Mouse (Mus musculus): ENCODE data around the gene Aarsd1. TPM values are rescaled to one million over a fixed set of nuclear protein-coding genes. Genes with fewer than 3 reads are reported as not detected.
"Not testable (repeated sequence)": the region's sequence is repeated elsewhere in the genome, so short reads cannot be mapped to it uniquely, and the experiment has no call there.

The Aarsd1 gene
- total RNA-seq (2021) = 10 to 100 TPM; 45.9 to 51.1 TPM
- long read RNA-seq, transcript Aarsd1-201 (12 exons, 1,516 nt) = major isoform, 52 of 59 reads
- long read RNA-seq, partial matches to known transcripts = 2 of 59 reads
- long read RNA-seq, other reads (novel, unspliced or antisense) = 5 of 59 reads

GRCm38 (mm10) chr11:101417101-101417855 lies at the start of gene Aarsd1:
Gene Aarsd1, minus strand, starts transcription at chr11:101417615.
- DNase-seq (ENCODE audit: low spot score in 2 of 2) = peak; percentile 81 to 93

GRCm38 (mm10) chr11:101466552-101466950 lies 49.1 kb upstream of the Aarsd1 start:
- not testable (repeated sequence) for DNase-seq (ENCODE audit: low spot score in 2 of 2)

GRCm38 (mm10) chr11:101465869-101466551 lies 48.6 kb upstream of the Aarsd1 start, which contains the start of gene Vat1:
Gene Vat1, minus strand, starts transcription at chr11:101466230.
- peak; percentile 19 to 53 for DNase-seq (ENCODE audit: low spot score in 2 of 2)

GRCm38 (mm10) chr11:101465101-101465868 lies 47.9 kb upstream of the Aarsd1 start:
- DNase-seq (ENCODE audit: low spot score in 2 of 2) = no peak

- no peak for DNase-seq (ENCODE audit: low spot score in 2 of 2)
These were observed 47.0 kb upstream of the Aarsd1 start, which contains the start of gene Rnd2 for GRCm38 (mm10) chr11:101464211-101465100. Gene Rnd2, plus strand, starts transcription at chr11:101464999.

GRCm38 (mm10) chr11:101462583-101463440 lies 45.4 kb upstream of the Aarsd1 start:
- no peak for DNase-seq (ENCODE audit: low spot score in 2 of 2)

GRCm38 (mm10) chr11:101462141-101462540 lies 44.7 kb upstream of the Aarsd1 start:
- no peak for DNase-seq (ENCODE audit: low spot score in 2 of 2)

GRCm38 (mm10) chr11:101460321-101460720 lies 42.9 kb upstream of the Aarsd1 start:
- no peak for DNase-seq (ENCODE audit: low spot score in 2 of 2)

- no peak for DNase-seq (ENCODE audit: low spot score in 2 of 2)
These were observed 42.3 kb upstream of the Aarsd1 start for GRCm38 (mm10) chr11:101459716-101460115.

- no peak for DNase-seq (ENCODE audit: low spot score in 2 of 2)
These were observed 40.8 kb upstream of the Aarsd1 start for GRCm38 (mm10) chr11:101458217-101458616.

GRCm38 (mm10) chr11:101457631-101458030 lies 40.2 kb upstream of the Aarsd1 start:
- no peak for DNase-seq (ENCODE audit: low spot score in 2 of 2)

GRCm38 (mm10) chr11:101455627-101456026 lies 38.2 kb upstream of the Aarsd1 start:
- no peak for DNase-seq (ENCODE audit: low spot score in 2 of 2)

GRCm38 (mm10) chr11:101454702-101455101 lies 37.3 kb upstream of the Aarsd1 start:
- DNase-seq (ENCODE audit: low spot score in 2 of 2) = no peak

GRCm38 (mm10) chr11:101452093-101452774 lies 34.8 kb upstream of the Aarsd1 start:
- DNase-seq (ENCODE audit: low spot score in 2 of 2) = no peak

GRCm38 (mm10) chr11:101451536-101451935 lies 34.1 kb upstream of the Aarsd1 start:
- DNase-seq (ENCODE audit: low spot score in 2 of 2) = no peak

- no peak for DNase-seq (ENCODE audit: low spot score in 2 of 2)
These were observed 33.0 kb upstream of the Aarsd1 start for GRCm38 (mm10) chr11:101450394-101450793.

- DNase-seq (ENCODE audit: low spot score in 2 of 2) = not testable (repeated sequence)
These were observed 32.2 kb upstream of the Aarsd1 start for GRCm38 (mm10) chr11:101449596-101449995.

GRCm38 (mm10) chr11:101448899-101449298 lies 31.5 kb upstream of the Aarsd1 start:
- no peak for DNase-seq (ENCODE audit: low spot score in 2 of 2)

GRCm38 (mm10) chr11:101448274-101448746 lies 30.9 kb upstream of the Aarsd1 start, which contains the start of gene Ifi35:
Gene Ifi35, plus strand, starts transcription at chr11:101448407.
- no peak for DNase-seq (ENCODE audit: low spot score in 2 of 2)

All from layer of hippocampus, adult 18-20 months (tissue).